Mouse (Mus musculus) T-helper 17 cell (primary cell): ENCODE results near the gene Atad2b.

Experiments used
- in situ Hi-C, 2 experiments: fragments of 300-600 bp; cut with MboI, MseI; formaldehyde crosslinking; loops; 1 replicate in 1 of 2; 2 replicates in 1 of 2; pipeline ENCODE4 v1.15.1; 2025; ENCODE audit warnings: high pct_unique_total_duplicates in 2 of 2

The Atad2b gene

GRCm38 (mm10) chr12:5073191-5073590, 156.0 kb downstream of the Atad2b start:
- in situ Hi-C loops: no loop called here

DNA sequence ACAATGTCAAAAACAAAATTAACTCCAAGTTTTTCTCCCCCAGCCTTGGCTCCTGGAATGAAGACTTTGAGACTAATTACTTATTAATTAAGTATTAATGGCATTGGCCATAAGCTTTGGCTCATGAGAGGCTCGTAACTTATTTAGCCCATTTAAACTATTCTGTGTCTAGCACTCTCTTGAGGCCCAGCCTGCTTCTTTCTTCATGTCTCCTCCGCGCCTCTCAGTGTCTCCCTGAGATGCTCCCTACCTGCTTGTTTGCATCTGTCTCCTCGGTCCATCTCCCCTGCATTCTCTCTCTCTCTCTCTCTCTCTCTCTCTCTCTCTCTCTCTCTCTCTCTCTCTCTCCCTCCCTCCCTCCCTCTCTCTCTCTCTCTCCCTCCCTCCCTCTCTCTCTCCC, 164.3 kb downstream of the Atad2b start:
- in situ Hi-C loops: no loop called here

GRCm38 (mm10) chr12:5084714-5085113, 167.6 kb downstream of the Atad2b start:
- in situ Hi-C loops: no loop called here

DNA sequence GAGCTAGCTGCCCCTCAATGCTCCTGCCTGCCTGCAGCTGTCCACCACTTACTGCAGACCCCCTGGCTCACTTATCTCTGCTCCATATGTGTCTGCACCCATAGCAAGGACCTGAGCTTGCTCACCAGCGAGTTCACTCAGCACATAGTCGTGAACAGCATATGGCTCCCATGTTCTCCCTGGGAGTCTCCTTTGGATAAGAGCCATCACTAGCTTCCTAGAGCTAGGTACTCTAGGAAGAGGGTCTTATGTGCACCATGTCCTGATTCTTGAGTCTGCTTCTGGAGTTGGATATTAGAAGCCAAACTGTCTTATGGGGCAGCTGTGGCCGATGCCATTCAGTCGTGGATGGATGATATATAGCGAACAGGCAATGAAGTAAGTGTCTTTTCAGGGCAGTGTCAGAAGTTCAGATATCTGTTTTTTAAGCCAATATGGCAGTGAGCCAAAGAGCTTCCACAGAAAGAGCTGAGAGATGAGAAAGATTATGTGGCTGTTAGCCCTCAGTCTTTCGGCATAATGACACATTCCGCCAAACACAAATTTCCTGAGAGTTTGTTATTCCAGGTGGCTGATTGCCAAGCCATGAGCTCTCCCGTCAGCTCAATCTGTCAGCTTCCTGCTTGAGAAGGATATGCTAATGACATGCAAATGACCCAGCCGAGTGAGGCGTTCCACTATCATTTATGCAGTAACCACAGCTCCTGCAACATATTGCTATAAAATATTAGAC, 170.8 kb downstream of the Atad2b start:
- in situ Hi-C loops: no loop called here

DNA sequence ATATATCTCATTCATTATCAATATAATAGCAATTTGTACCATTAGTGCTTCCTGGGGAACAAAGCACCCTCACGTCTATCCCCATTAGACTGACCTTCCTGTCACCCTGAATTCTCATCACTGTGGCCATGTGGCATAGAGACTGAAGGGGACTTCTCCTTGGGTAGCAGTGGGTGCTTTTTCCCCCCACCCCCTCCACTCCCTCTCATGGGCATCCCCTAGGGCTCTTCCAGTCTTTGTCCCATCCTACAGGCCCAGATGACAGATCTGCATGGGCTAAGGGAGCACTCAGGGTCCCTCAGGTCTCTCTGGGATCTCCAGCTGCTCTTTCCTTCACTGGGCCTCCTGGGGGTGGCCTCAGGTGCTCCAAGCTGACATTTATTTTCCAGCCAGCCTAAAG, 171.5 kb downstream of the Atad2b start:
- in situ Hi-C loops: no loop called here
